Mouse (Mus musculus) embryonic stem cell, embryonic (primary cell): Measurements from ENCODE around the gene Ostm1.

Experiments
- CTCF ChIA-PET, 4 experiments: fragments of 300-600 bp in 2 of 4; fragments of 350-600 bp in 2 of 4; sonication (Branson Sonifier 250); formaldehyde crosslinking; loops; one replicate each; lab custom pipeline; 2022; ENCODE audit warnings: inconsistent platforms in 2 of 4; lab: Charles Lee
- POLR2A ChIA-PET, 4 experiments: fragments of 300-600 bp in 2 of 4; fragments of 350-600 bp in 2 of 4; sonication (Branson Sonifier 250); formaldehyde crosslinking; loops; one replicate each; lab custom pipeline; 2022; ENCODE audit warnings: antibody characterized with exemption in 4 of 4, inconsistent platforms in 1 of 4; lab: Charles Lee

Gene Ostm1

DNA sequence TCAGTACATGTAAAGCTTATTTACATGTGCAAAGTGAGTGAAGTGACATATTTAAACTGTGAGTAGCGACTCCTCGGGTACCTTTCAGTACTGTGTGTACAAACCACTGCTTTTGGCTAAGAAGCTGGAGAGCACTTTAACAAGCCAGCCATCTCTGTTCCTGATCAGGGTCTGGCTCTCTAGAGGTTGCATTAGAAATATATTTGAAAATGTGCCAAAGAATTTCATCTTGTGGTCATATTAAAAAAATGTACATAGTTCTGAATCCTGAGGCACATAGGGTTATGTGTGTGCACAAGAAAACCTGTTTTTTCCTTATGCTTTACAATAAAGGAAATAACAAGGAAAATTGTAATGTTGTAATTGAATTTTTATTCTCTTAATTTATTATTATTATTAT lies 118.5 kb downstream of the Ostm1 start:
- CTCF ChIA-PET: no interaction called here
- POLR2A ChIA-PET: no interaction called here

DNA sequence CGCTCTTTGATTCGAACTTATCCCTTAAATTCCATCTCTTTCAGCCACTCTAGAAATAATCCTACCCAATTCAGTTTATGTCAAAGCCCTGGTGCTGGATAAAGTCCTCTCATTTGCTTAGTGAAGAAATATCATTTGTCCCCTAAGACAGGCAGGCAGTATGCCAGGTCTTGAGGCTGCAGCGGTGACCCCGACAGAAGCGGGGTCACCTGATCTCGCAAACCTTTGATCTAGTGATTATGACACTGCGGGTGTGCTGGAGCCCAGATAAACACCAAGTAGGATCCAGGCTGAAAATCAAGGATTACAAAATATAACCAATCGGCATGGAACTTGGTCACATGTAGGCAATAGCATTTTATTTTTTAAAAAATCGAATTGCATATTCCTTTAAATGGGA lies 131.1 kb downstream of the Ostm1 start:
- POLR2A ChIA-PET: interaction anchor here in 1 of 4 experiments (1.3 to 1.9 kb wide), 3 partner anchors 13 to 24 kb away, joined by 4 to 8 read pairs (median 5); no protein-coding TSS in a partner anchor
- CTCF ChIA-PET: interaction anchor here in 2 of 4 experiments (0.6 to 1.9 kb wide), 3 partner anchors 18 to 45 kb away, joined by 3 to 7 read pairs (median 6); no protein-coding TSS in a partner anchor

DNA sequence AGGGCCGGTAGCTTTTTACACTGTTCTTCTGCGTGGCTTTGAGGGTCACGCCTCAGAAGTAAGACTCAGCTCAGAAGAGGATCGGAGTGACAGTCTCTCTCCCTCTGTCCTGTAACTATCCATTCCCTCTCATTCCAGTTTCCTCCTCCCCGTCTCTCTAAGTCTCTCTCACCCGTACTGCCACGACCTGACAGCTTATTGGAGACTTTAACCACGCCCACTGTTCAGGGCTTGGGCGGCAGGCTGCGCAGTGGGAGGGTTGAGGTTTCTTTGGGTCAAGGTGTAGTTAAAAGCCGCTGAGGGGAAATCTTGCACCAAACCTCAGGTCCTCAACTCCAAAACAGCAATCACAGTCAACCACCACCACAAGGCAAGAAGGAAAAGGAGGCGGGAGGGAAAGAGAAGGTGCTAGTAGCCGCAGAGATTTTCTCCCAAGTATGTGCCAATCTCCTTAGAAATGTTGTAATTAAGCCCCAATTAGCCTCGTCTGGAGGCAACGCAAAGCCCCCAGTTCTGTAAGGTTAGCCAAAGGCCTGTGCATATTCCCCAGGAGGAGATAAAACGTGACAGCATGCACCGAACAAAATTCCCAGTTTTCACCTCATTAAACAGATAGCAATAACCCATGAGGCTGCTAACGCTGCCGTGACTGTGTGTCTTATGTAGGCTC lies 131.9 kb downstream of the Ostm1 start:
- ChIA-PET CTCF (interaction anchor here in 2 of 4 experiments (0.6 to 1.9 kb wide), 4 partner anchors 18 to 737 kb away, joined by 3 to 7 read pairs (median 4); no protein-coding TSS in a partner anchor), POLR2A (interaction anchor here in 1 of 4 experiments (1.3 to 1.9 kb wide), 3 partner anchors 13 to 25 kb away, joined by 4 to 8 read pairs (median 5); no protein-coding TSS in a partner anchor)

DNA sequence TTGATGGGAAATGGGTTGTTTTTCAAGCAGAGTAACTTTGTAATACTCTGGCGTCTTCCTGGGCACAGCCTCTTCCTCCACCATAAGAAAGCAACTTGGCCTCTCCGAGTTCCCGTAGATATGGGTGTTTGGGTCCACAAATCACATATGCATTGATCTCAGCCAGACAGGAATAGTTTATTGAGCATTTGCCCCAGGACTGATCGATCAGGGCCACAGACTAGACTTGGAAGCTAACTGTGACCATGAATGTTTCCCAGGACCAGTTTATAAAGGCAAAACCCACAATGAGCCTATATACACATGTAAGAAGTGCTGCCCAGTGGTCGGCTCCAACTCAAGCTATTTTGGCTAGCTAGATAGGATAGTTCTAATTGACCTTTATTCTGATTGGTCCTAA lies 138.5 kb downstream of the Ostm1 start:
- CTCF ChIA-PET: interaction anchor here in 2 of 4 experiments (0.5 to 0.8 kb wide), 2 partner anchors 38 to 50 kb away, joined by 3 to 4 read pairs; no protein-coding TSS in a partner anchor
- POLR2A ChIA-PET: no interaction called here

DNA sequence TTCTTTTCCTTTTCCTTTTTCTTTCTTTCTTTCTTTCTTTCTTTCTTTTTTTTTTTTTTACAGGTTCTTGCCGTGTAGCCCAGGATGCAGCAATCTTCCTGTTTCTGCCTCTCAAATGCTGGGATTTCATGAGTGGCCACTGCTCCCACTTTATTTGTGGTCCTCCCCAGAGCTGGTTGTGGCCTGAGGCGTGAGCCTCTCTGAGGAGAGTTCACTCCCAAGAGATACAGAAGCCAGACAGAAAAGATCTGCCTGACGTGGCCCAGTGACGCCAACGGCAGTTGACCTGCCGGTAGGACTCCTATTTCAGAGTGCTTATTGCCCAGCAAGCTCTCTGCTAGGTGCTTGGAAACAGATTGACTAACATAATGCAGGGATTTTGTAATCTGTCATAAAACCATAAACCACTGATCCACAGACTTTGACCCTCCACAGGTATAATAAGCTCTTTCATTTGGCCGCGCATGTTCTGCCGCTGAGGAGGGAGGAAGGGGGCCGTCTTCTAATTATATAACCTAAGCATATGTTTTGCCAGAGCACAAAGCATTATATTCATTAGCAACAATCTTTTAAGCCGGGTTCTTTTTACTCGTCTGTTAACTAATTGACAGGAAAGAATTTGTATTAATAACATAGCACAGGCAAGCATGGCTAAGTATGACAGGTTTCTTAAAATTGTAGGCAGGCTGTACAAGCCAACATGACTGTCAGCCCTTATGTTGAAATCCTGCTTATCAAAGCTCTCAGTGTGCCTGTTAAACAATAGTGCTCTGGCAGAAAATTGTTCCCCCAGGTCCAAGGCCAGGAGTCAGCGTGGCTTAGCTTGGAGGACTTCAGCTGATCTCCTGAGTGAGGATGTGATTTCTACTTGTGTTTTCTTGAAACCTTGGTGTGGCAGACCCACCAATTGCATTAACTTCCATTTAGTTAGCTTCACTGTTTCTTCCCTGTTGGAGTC lies 139.9 kb downstream of the Ostm1 start:
- POLR2A ChIA-PET: no interaction called here

DNA sequence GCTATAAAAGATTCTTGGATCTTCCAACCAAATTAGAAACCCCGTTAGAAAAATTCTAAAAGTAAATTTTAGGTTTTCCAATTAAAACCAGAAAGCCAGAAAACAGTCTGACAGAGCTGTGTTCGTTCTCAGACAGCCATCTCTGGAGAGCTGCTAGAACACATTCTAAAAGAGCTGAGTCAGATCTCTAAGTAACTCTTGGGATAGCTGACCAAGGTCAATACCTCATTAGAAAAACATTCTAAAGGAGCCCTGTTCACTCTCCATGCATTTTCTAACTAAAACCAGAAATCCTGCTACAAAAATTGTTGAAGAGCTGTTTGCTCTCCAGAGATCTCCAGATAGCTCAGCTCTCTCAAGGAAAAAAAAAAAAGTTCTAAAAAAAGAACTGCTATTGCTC lies 146.0 kb downstream of the Ostm1 start:
- ChIA-PET CTCF (interaction anchor here in 2 of 4 experiments (0.6 to 1.5 kb wide), 3 partner anchors 32 to 219 kb away, joined by 3 to 5 read pairs (median 3); no protein-coding TSS in a partner anchor), POLR2A (interaction anchor here in 2 of 4 experiments (0.8 to 2.3 kb wide), 4 partner anchors 10 to 51 kb away, joined by 3 to 6 read pairs (median 4); no protein-coding TSS in a partner anchor)

More for the DNA sequence above, 139.9 kb downstream of the Ostm1 start:
- CTCF ChIA-PET: no interaction called here

DNA sequence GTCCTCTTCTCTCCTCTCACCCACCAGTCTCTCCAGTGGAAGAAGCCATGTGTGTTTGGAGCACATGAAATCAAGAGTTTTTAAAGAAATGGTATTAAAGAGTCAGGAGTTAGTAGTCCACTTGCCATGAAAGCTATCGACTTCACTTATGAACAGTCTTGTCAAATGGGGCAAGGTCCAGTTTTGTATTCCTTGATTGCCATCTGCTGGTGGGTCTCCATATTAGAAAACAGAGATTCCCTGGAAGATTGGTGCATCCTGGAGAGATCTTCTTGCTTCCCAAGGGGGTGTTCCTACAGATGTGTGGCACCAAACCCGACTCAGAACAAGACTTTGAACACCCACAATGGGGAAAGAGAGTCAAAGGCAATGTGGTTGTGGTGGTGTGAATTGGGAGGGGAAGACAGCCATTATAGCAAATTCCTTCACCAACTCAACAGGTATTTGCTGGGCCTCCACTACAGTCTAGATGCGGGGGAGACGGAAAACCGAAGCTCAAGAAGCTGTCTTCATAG lies 151.0 kb downstream of the Ostm1 start:
- ChIA-PET CTCF (interaction anchor here (0.6 to 2.9 kb wide), 10 partner anchors 23 to 438 kb away, joined by 3 to 10 read pairs (median 4); no protein-coding TSS in a partner anchor), POLR2A (interaction anchor here in 2 of 4 experiments (0.6 kb wide), 2 partner anchors 52 to 99 kb away, joined by 3 to 4 read pairs; no protein-coding TSS in a partner anchor)

DNA sequence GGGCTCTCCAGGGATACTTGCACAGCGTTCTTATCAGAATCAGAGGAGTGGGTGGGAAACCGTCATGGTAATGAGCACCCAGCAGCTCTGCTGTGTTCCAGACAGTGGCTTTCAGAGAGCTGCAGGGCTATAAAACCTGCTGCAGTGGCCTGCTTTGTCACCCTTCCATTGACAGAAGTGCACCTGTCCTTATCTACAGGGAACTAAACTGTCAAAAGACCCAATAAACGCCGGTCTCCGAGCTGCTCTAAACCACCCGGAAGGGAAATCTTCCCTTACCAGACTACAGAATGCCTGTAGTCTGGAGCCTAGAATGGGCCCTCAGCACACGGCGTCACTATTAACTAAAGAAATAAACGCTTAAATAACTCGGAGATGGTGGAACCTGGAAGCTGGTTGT lies 168.2 kb downstream of the Ostm1 start:
- ChIA-PET POLR2A (interaction anchor here in 2 of 4 experiments (1.7 to 2.0 kb wide), 3 partner anchors 9 to 23 kb away, joined by 5 to 6 read pairs (median 6); partner anchors contain the start of gene Sec63 (in 2 of the 2)), CTCF (interaction anchor here in 1 of 4 experiments (0.7 to 1.3 kb wide), 2 partner anchors 55 to 81 kb away, joined by 3 read pairs; no protein-coding TSS in a partner anchor)
